Mouse (Mus musculus) heart, embryonic 16.5 days (tissue): ENCODE results near the gene Pqbp1. TPM values are rescaled to one million over a fixed set of nuclear protein-coding genes. Genes with fewer than 3 reads are reported as not detected.
A peak's percentile ranks its signal among the peaks of the same experiment; 100 is the strongest.

Source experiments
- ATAC-seq: fragments of 200-750 bp; cut with Nextera tagmentation; replicated peaks from 2 replicates; pipeline ENCODE4 v1.8.0; 2017; ENCODE audit warnings: moderate number of reproducible peaks; ENCODE audit not compliant: insufficient read depth, low FRiP score; ENCODE audit errors: extremely low read depth
- H3K27ac ChIP-seq: fragments of 300-500 bp; sonication (generic); 2 replicates; pipeline ENCODE4 v1.5.1; 2014; ENCODE audit warnings: mild to moderate bottlenecking, low read length, control low read depth, moderate library complexity
- H3K27me3 ChIP-seq: fragments of 300-500 bp; sonication (generic); 2 replicates; pipeline ENCODE4 v1.6.1; 2014; ENCODE audit warnings: low read length, mixed read lengths; ENCODE audit not compliant: control insufficient read depth, insufficient read depth
- H3K36me3 ChIP-seq: fragments of 300-500 bp; sonication (generic); 2 replicates; pipeline ENCODE4 v1.6.1; 2014; ENCODE audit not compliant: control insufficient read depth, insufficient read depth
- H3K4me1 ChIP-seq: fragments of 300-500 bp; sonication (generic); 2 replicates; pipeline ENCODE4 v1.6.1; 2014; ENCODE audit warnings: low read length, mixed read lengths; ENCODE audit not compliant: control insufficient read depth, insufficient read depth
- H3K4me2 ChIP-seq: fragments of 300-500 bp; sonication (generic); 2 replicates; pipeline ENCODE4 v1.6.1; 2014; ENCODE audit warnings: low read depth, mild to moderate bottlenecking, control low read depth, low read length
- H3K4me3 ChIP-seq: fragments of 300-500 bp; sonication (generic); 2 replicates; pipeline ENCODE4 v1.5.1; 2014; ENCODE audit warnings: mild to moderate bottlenecking, control low read depth, low read length
- H3K9ac ChIP-seq: fragments of 300-500 bp; sonication (generic); 2 replicates; pipeline ENCODE4 v1.6.1; 2014; ENCODE audit warnings: low read length, control low read depth
- H3K9me3 ChIP-seq: fragments of 300-500 bp; sonication (generic); replicated peaks from 2 replicates; pipeline ENCODE4 v1.6.1; 2016; ENCODE audit warnings: low read length; ENCODE audit not compliant: control insufficient read depth
- WGBS: fragments of 180-500 bp; shearing (Covaris S2); extraction: QIAGEN DNeasy Blood & Tissue Kit; methylation state at CpG from one replicate; pipeline ENCODE4 v1.1.7; 2014; 5-methylcytosine and 5-hydroxymethylcytosine counted together
- polyA plus RNA-seq: library from polyadenylated mRNA; unstranded; fragments of >200 nt; fragmentation: Nextera tagmentation; extraction: Ambion mirVana; gene quantifications from 2 replicates; pipeline ENCODE4 v1.2.1, GENCODE M21; 2015

Pqbp1 gene
- polyA plus RNA-seq, result 74.7 and 82.7 TPM in 2 replicates

GRCm38 (mm10) chrX:7898880-7899874 is at the start of gene Pqbp1, which contains the start of gene Timm17b:
Pqbp1 (minus strand) TSS chrX:7899269.
Timm17b (plus strand) TSS chrX:7899357.
- peak; percentile 98 for ATAC-seq

GRCm38 (mm10) chrX:7947900-7948492 is 48.9 kb upstream of the Pqbp1 start:
- H3K9ac ChIP-seq, result peak overlapping the region; percentile 72
- 15% methylated on average over 38 of the region's 38 CpGs for WGBS

More at GRCm38 (mm10) chrX:7898880-7899874, at the start of gene Pqbp1, which contains the start of gene Timm17b:
- Histone ChIP-seq H3K4me1 (peaks cover 2% of the 10 kb centered on the region; the same call in 1 of the 2 replicates), H3K27ac (peak within 1 kb of the TSS; percentile 89), H3K4me2 (peak within 1 kb of the TSS; percentile 67), H3K36me3 (peaks cover 2% of the 10 kb centered on the region; the same call in 1 of the 2 replicates), H3K9ac (peak within 1 kb of the TSS; percentile 77), H3K9me3 (no peaks in the 10 kb centered on the region), H3K27me3 (no peaks in the 10 kb centered on the region), H3K4me3 (peak within 1 kb of the TSS; percentile 70)
- 11% methylated on average over 62 of the region's 62 CpGs for WGBS

GRCm38 (mm10) chrX:7947108-7947899 is 48.2 kb upstream of the Pqbp1 start, which contains the start of gene Hdac6:
Hdac6 (minus strand) TSS chrX:7947889.
- Histone ChIP-seq H3K4me2 (peak within 1 kb of the TSS; percentile 69), H3K36me3 (no peaks in the 10 kb centered on the region), H3K9ac (peak within 1 kb of the TSS; percentile 72), H3K4me1 (no peaks in the 10 kb centered on the region), H3K27ac (peak within 1 kb of the TSS; percentile 81), H3K4me3 (peak within 1 kb of the TSS; percentile 61), H3K9me3 (no peaks in the 10 kb centered on the region), H3K27me3 (no peaks in the 10 kb centered on the region)
- peak; percentile 14 for ATAC-seq
- WGBS, result 13% methylated on average over 36 of the region's 37 CpGs

More at GRCm38 (mm10) chrX:7947900-7948492, 48.9 kb upstream of the Pqbp1 start:
- H3K4me3 ChIP-seq, result peak overlapping the region; percentile 61
- H3K36me3 ChIP-seq, result no peaks in the 10 kb centered on the region
- ATAC-seq, result peak; percentile 98
- H3K27me3 ChIP-seq, result no peaks in the 10 kb centered on the region
- H3K4me2 ChIP-seq, result peak overlapping the region; percentile 69
- H3K27ac ChIP-seq, result peak overlapping the region; percentile 81
- H3K9me3 ChIP-seq, result no peaks in the 10 kb centered on the region
- H3K4me1 ChIP-seq, result no peaks in the 10 kb centered on the region

- Histone ChIP-seq H3K4me2 (no peak overlapping the region), H3K4me3 (no peak overlapping the region), H3K9me3 (no peaks in the 10 kb centered on the region), H3K4me1 (no peaks in the 10 kb centered on the region), H3K27me3 (no peaks in the 10 kb centered on the region), H3K36me3 (no peaks in the 10 kb centered on the region), H3K9ac (no peak overlapping the region), H3K27ac (no peak overlapping the region)
- 83% methylated on average over 8 of the region's 8 CpGs for WGBS
- ATAC-seq, result no peak
Observed at GRCm38 (mm10) chrX:7945618-7946017, 46.5 kb upstream of the Pqbp1 start.

- Histone ChIP-seq H3K27ac (no peak overlapping the region), H3K4me2 (no peak overlapping the region), H3K36me3 (peaks cover 3% of the 10 kb centered on the region; the same call in 1 of the 2 replicates), H3K4me1 (no peaks in the 10 kb centered on the region), H3K27me3 (no peaks in the 10 kb centered on the region), H3K4me3 (no peak overlapping the region), H3K9me3 (no peaks in the 10 kb centered on the region), H3K9ac (no peak overlapping the region)
- no peak for ATAC-seq
- WGBS, result 82% methylated on average over 6 of the region's 6 CpGs
Observed at GRCm38 (mm10) chrX:7937667-7938066, 38.6 kb upstream of the Pqbp1 start.

- no peak overlapping the region for H3K27ac ChIP-seq
- peaks cover 3% of the 10 kb centered on the region; the same call in 1 of the 2 replicates for H3K36me3 ChIP-seq
- H3K4me3 ChIP-seq, result no peak overlapping the region
- H3K9me3 ChIP-seq, result no peaks in the 10 kb centered on the region
- no peaks in the 10 kb centered on the region for H3K27me3 ChIP-seq
- H3K4me1 ChIP-seq, result no peaks in the 10 kb centered on the region
- no peak overlapping the region for H3K4me2 ChIP-seq
- 49% methylated on average over 10 of the region's 11 CpGs for WGBS
- no peak overlapping the region for H3K9ac ChIP-seq
- no peak for ATAC-seq
Observed at GRCm38 (mm10) chrX:7936874-7937273, 37.8 kb upstream of the Pqbp1 start.

- no peak within 1 kb of the TSS for H3K27ac ChIP-seq
- H3K4me1 ChIP-seq, result no peaks in the 10 kb centered on the region
- peaks cover 8% of the 10 kb centered on the region for H3K36me3 ChIP-seq
- no peak for ATAC-seq
- no peaks in the 10 kb centered on the region for H3K9me3 ChIP-seq
- peak within 1 kb of the TSS; percentile 10; the same call in 1 of the 2 replicates for H3K4me3 ChIP-seq
- peaks cover 39% of the 10 kb centered on the region for H3K27me3 ChIP-seq
- peak within 1 kb of the TSS; percentile 36 for H3K4me2 ChIP-seq
- H3K9ac ChIP-seq, result no peak within 1 kb of the TSS
- WGBS, result 20% methylated on average over 16 of the region's 19 CpGs
Observed at GRCm38 (mm10) chrX:7928270-7928790, 29.3 kb upstream of the Pqbp1 start, which contains the start of gene Eras. Eras (minus strand) TSS chrX:7928607.

- no peak overlapping the region for H3K9ac ChIP-seq
- H3K4me1 ChIP-seq, result no peaks in the 10 kb centered on the region
- H3K4me2 ChIP-seq, result peak overlapping the region; percentile 36
- ATAC-seq, result no peak
- no peaks in the 10 kb centered on the region for H3K9me3 ChIP-seq
- H3K27me3 ChIP-seq, result peaks cover 49% of the 10 kb centered on the region
- no peak overlapping the region; the same call in 1 of the 2 replicates for H3K4me3 ChIP-seq
- WGBS, result 15% methylated on average over 10 of the region's 10 CpGs
- H3K36me3 ChIP-seq, result peaks cover 6% of the 10 kb centered on the region; the same call in 1 of the 2 replicates
- H3K27ac ChIP-seq, result no peak overlapping the region
Observed at GRCm38 (mm10) chrX:7927116-7927515, 28.0 kb upstream of the Pqbp1 start.
